Mouse (Mus musculus) liver, embryonic 14.5 days (tissue): ENCODE measurements at regions not wholly inside any gene's neighbourhood (a gene's known extent, or its start where the extent isn't known, plus 50 kb on each side); places are given as distances from the start of the nearest gene placed in this dataset.

Experiments
- CTCF ChIP-seq: IDR thresholded peaks from 2 replicates; pipeline ENCODE4 v1.5.1; 2016; ENCODE audit warnings: antibody characterized with exemption, low read depth, control low read depth
- EP300 ChIP-seq: IDR thresholded peaks from 2 replicates; pipeline ENCODE4 v1.6.1; 2016; ENCODE audit warnings: antibody characterized with exemption, low read depth

- TF ChIP-seq CTCF (no peak), EP300 (no peak)
These were observed 143.6 kb upstream of the Akirin2 start for GRCm38 (mm10) chr4:34407181-34407580.
